Mouse (Mus musculus) lung, postnatal 25 days (tissue): Measurements from ENCODE around the gene Usf1.

ENCODE experiments used
- DNase-seq: peaks from one replicate; pipeline ENCODE4 v3.0.0; 2022; ENCODE audit warnings: low spot score

Gene Usf1

GRCm38 (mm10) chr1:171418660-171419059, 7.5 kb downstream of the Usf1 start, which contains the start of gene Tstd1:
TSS of gene Tstd1 (plus strand) at chr1:171418872.
- DNase-seq = no peak

DNA sequence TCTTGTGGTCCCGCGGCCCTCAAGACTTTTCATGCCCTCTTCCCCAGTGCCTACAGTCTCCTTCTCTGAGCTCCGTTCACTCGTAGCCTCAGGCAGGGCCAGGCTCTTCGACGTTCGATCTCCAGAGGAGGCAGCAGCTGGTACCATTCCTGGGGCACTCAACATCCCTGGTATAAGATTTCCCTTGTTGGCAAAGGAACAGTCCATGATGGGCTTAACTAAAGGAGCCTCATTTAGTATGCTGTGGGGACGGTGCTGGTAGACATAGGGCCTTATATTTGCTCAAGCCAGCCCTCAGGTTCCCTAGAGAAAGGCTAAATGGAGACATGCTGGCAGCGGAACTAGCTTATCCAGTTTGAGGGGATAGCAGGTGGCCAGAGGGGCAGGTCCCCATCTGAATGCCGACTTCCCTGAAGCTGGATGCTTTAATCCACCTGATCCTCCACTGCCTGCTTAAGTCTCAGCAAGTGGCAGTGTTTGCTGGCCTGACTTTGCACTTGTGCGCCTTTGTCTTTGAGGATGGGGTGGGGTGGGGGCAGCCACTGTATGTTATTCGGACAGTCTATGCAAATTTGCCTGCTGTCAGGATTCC, 8.3 kb downstream of the Usf1 start:
- no peak for DNase-seq

DNA sequence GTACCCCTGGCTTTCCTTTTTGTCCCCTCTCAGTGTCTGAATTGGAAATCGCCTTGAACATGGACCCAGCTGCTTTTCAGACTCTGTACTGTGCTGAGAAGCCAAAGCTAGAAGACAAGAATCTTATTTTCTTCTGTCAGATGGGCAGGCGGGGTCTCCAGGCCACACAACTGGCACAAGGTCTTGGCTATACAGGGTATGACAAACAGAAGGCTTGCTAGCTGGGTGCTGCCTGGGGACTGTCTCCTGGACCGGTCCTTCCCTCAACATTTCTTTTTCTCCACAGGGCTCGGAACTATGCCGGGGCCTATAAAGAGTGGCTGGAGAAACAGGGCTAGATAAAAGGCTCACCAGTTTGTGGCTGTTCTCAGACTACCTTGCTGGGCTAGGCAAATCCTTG, 8.8 kb downstream of the Usf1 start:
- no peak for DNase-seq

DNA sequence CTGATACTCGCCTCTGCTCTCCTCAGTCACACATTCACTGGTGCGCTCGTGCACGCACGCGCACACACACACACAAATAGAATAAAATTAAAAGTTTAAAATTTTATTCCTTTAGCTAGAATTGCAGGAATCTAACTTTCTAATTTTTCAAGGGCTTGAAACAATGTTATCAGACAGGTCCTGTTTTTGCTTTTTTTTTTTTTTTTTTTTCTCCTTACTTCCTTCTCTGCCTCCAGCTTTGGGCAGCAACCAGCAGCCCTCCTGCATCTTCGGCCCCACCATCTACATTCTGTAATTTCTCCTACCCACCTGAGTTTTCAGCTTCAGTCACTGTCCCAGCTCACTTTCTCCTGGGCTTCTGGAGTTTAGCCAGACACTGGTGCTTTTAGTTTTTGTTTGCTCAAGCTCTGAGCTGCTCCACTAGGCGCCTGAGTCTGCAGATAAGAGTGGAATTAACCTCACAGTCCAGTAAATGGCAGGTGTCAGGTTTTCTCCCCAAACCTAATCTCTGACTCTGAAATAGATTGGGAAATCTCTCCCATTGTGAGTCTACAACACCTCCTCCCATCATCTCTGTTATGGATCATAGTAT, 11.5 kb downstream of the Usf1 start:
- peak; percentile 47 for DNase-seq

- DNase-seq = no peak
These were observed 13.5 kb downstream of the Usf1 start for GRCm38 (mm10) chr1:171424638-171425037.

GRCm38 (mm10) chr1:171425126-171425525, 14.0 kb downstream of the Usf1 start:
- DNase-seq = no peak

- DNase-seq = no peak
These were observed 21.0 kb downstream of the Usf1 start for GRCm38 (mm10) chr1:171432158-171432557.

GRCm38 (mm10) chr1:171435288-171435814, 24.2 kb downstream of the Usf1 start:
- DNase-seq = no peak

GRCm38 (mm10) chr1:171435974-171436373, 24.9 kb downstream of the Usf1 start:
- DNase-seq = no peak

DNA sequence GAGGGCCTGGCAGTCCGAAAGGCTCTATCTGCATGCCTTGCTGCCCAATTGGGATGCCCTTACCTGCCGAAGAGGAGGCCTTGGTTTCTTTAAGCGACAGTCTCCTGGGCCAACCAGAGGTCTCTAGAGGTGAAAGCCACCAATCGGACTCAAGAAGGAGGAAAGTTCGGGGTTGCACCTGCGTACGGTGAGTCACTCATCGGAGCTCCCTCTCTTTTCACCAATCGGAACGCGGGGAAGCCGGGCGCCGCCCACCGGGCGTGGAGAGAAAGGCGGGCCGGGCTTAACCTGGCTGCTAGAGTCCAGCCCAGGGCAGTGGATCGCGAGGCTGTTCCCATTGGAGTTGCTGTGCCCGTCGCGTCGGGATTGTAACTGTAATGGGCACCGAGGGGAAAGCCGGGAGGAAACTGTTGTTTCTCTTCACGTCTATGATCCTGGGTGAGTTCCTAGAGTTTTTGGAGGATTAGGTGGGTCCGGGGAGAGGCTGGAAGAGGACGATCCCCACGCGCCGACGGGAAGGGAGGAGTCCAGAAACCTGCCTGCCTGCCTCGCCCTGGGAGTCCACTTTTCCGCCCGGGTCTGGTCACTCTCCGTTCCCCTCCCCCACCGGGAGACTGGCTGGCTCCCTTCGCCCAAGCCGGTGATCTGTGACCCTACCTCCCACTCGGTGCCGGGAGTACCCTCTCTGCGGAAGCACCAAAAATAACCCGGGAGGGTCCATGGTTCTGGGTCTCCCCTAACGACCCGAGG, 26.3 kb downstream of the Usf1 start, which contains the start of gene F11r:
TSS of gene F11r (plus strand) at position 272 of the 750 bp plus-strand sequence.
- DNase-seq = peak; percentile 95

DNA sequence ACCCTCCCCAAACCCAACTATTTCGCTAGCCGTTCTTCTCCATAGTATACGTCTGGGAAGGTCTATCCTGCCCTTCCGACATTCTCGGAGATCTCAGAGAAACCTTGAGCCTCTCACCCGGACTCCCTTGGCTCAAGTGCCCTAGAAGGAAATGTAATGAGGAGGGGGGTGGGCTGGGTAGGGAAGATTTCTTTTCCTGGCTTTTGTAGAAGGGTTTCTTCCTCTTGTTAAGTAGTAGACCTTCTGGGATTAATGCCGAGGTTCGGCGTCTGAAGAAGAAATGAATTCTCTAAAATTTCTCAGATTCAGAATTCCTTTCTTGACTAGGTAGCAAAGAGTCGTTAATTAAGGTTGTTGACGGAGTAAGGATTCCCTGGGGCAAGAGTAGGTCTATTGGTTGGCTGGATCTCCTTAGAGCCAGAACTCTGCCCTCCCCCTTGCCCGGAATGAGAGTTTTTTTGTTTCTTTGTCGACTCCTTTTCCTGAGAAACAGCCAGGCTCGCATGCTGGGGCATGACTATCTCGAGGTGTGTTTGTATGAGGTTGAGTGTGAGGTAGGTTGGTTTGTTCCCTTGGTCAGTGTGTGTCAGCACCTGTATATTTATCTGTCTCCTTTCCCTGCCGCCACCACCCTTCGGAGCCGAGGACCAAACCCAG, 27.0 kb downstream of the Usf1 start:
- DNase-seq = no peak

DNA sequence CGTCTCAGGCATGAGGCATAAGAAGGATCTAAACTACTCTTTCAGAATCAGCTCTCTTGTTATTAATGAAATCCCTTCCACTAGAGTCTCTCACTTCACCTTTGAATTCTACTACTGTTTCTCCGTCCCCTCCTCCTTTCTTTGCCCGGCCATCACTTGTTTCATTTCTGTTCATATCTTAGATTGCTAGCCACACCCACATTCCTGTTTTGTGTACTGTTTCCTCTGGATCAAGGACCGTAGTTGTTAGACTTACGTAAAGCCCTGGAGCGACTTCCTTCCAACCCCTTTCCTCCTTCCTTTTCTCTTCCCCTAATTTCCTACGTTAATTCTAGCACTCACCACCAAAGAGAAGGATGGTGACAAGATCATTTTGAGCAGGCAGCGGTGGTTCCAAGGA, 28.0 kb downstream of the Usf1 start:
- DNase-seq = peak; percentile 69

DNA sequence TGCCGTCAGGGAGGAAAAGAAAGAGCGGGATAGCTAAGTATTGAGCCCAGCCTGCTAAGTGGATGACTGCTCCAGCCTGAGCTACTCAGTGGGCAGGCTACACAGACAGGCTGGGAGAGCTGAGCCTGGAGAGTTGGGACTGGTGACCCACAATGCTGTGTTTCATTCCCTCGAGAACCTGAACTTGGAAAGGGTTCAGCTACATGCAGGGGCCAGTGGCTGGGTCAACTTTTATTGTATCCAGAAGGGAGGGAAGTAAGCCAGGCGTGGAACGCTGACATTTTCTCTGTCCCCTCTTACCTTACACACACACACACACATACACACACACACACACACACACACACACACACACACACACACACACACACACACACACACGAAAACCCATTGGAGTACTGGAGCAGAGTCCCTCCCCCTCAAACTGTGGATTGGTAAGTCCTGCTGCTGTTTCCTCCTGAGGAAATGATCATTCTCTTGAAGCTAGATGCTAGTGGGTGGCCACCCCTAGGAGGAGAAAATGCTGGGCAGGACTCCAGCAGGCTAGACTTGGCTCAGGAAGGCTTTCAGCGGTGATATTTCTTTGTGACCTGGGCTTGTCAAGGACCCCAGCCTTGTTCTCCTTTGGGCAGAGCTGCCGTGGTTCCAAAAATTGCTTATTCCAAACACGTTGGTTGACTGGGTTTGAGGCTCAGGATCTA, 29.1 kb downstream of the Usf1 start:
- DNase-seq = peak; percentile 84

DNA sequence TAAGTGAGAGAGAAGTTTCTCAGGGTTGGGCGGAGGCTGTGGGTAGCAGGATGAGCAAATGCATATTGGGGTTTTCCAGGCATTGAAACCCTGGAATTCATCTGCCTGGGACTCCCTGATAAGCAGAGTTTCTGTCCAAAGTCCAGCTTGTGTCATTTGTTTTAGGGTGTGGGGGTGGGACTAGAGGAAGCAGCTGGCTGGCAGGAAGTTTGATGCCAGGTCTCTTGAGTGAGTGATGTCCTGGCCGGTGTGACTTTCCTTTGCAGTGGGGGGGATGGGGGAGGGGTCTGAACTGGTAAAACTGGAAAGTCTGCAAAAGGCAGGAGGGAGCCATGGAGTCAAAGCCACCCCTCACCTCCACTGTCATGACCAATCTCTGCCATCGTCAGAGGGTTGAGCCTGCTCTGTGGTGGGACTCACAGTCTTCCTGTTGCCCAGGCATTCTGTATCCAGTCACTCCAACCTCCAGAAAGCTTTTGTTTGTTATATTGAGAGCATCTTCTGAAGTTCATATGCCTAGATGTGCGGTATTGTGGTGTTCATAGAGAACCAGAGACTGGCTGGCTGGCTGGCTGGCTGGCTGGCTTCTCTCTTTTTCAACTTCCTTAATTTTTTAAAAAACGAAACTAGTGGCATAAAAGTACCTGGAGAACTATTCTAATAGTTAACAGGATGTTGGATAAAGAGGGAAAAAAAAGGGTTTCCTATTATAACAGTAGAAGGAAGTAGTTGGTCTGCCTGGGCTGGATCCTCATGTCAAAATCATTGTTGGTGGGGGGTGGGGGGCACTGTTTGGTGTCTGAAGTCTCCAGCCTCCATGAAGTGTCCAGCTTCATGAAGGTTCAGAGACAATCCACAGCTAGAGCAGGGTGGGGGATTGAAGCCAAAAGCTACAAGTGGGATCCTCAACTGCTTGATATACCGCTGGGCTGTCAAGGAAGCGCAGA, 30.6 kb downstream of the Usf1 start:
- DNase-seq = no peak

DNA sequence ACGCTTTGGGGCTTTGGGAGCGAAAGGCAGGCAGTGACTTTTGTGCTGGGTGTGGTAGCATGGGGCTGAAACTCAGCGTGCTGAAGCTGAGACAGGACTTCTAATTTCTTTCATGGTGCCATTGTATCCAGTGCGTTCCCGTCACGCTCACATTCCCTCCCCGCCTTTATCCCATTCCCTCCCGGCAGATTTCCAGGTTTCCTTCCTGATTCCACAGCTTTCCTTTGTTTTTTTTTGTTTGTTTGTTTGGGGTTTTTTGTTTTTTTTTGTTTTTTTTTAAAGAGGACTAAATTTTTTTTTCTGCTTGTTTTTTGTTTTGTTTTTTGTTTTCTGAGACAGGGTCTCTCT, 31.3 kb downstream of the Usf1 start:
- DNase-seq = no peak

DNA sequence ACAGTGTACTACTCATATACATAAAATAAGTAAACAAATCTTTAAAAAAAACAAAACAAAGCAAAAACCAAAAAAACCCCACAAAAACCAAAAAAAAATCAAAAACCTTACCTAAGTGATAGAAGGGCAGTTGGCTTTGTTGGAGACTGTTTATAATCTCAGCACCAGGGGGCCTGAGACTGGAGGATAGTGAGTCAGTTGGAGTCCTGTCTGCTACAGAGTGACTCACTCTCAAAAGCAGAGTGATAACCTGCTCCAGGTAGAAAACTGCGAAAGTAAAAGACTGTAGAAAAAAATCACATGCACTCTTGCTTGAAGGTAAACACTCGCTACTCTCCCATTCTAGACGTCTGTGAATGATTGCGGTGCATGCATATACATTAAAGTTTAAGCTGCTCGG, 33.9 kb downstream of the Usf1 start:
- DNase-seq = no peak

DNA sequence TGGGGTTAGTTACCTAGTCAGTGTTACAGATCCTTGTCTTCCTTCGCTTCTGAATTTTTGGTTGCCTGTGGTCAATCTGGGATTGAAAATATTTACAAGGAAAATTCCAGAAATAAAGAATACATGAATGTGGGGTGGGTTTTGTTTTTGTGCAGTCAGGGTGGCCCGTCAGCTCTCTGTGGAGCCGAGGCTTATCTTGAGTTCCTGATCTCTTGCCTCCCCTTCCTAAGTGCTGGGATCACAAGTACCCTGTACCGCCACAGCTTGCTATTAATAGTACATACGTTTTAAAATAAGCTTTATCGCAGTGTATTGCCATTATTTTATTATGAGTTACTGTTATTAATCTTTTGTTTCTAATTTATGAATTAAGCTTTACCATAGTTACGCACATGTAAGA, 35.7 kb downstream of the Usf1 start:
- no peak for DNase-seq

DNA sequence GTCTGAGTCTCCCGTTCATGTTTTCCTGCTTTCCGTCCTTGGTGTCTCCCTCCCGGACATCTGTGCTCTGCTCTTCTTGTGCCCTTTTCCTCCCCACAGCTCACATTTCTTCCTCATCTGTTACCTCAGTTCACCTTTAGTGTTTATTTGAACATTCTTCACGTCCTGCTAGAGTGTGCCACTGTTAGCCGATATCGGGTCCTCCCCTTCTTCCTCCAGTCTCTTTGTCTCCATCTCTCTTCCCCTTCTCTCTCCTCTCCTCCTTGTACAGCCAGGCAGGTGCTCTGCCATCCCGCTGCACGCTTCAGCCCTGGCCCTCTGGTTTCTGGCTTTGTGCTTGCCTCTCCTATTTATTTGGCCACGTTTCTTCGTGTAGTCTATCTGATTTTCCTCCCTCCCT, 36.6 kb downstream of the Usf1 start:
- no peak for DNase-seq

- DNase-seq = no peak
These were observed 38.9 kb downstream of the Usf1 start for GRCm38 (mm10) chr1:171450062-171450461.

GRCm38 (mm10) chr1:171451001-171451400, 39.9 kb downstream of the Usf1 start:
- no peak for DNase-seq

- DNase-seq = no peak
These were observed 41.4 kb downstream of the Usf1 start for GRCm38 (mm10) chr1:171452522-171452921.
